Mouse (Mus musculus) bone marrow macrophage, adult 2 months (primary cell): ENCODE data around the gene Tbc1d24. TPM values are rescaled to one million over a fixed set of nuclear protein-coding genes. Genes with fewer than 3 reads are reported as not detected.

Source experiments
- H3K27ac ChIP-seq: 2 replicates; pipeline ENCODE4 v1.5.1; 2012; ENCODE audit warnings: low read depth, low read length; ENCODE audit not compliant: insufficient read depth
- H3K4me1 ChIP-seq: 2 replicates; pipeline ENCODE4 v1.6.1; 2012; ENCODE audit warnings: low read length; ENCODE audit not compliant: control insufficient read depth, insufficient read depth
- H3K4me3 ChIP-seq: 2 replicates; pipeline ENCODE4 v1.5.1; 2012; ENCODE audit warnings: mild to moderate bottlenecking, low read length, moderate library complexity; ENCODE audit not compliant: insufficient read depth
- CTCF ChIP-seq: IDR thresholded peaks from 2 replicates; pipeline ENCODE4 v1.5.1; 2012; ENCODE audit warnings: low read depth, mild to moderate bottlenecking, low read length, moderate library complexity
- POLR2A ChIP-seq: IDR thresholded peaks from 2 replicates; pipeline ENCODE4 v1.6.1; 2012; ENCODE audit warnings: mild to moderate bottlenecking, low read depth, low read length, borderline replicate concordance
- polyA plus RNA-seq: library from polyadenylated mRNA; stranded (reverse); fragments of >200 nt; gene quantifications from 2 replicates; pipeline ENCODE4 v1.2.4, GENCODE M21; 2012; ENCODE audit not compliant: missing spikeins, insufficient read depth, insufficient read length

The Tbc1d24 gene
- polyA plus RNA-seq, 1 experiment: 23.0 TPM

DNA sequence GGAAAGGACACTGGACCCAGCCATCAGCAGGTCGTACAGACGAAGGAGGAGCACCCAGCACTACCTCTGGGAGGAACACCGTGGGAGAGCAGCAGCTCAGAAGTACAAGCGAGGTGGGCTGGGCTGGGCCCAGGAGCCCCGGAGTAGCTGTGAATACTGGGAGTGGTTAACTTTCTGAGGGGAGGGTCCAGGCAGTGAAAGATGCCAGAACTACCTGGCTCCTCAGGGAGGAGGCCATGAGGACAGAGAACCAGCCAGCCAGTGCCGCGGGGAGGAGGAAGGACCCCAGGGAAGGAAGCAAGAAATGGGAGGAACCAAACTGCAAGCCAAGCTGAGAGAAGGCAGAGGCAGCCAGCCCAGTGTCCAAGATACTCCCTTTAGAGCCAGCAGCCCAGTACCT is 22.6 kb upstream of the Tbc1d24 start:
- no peaks in the 10 kb centered on the region for H3K4me1 ChIP-seq
- H3K27ac ChIP-seq: no peak overlapping the region
- H3K4me3 ChIP-seq: no peak overlapping the region
- TF ChIP-seq CTCF (no peak), POLR2A (no peak)

DNA sequence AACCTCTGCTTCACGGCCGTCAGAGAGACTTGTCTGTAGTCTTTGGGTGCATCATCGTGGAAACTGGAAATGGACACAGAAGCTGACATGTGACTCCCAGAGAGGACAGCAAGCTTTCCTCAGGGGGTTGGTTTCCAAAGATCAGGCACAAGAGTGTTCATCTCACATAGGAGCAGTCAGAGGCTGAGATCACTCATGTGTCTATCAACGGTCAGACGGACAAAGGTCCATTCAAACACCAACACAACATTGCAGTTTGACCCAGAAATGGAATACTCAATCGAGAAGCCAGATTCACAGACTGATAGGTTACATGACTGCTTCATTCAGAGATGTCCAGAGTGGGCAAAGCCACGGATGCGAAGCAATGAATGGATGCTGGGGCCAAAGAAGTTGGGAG is 21.4 kb upstream of the Tbc1d24 start:
- Histone ChIP-seq H3K4me1 (no peaks in the 10 kb centered on the region), H3K4me3 (no peak overlapping the region), H3K27ac (no peak overlapping the region)
- TF ChIP-seq CTCF: no peak
- no peak for TF ChIP-seq POLR2A

DNA sequence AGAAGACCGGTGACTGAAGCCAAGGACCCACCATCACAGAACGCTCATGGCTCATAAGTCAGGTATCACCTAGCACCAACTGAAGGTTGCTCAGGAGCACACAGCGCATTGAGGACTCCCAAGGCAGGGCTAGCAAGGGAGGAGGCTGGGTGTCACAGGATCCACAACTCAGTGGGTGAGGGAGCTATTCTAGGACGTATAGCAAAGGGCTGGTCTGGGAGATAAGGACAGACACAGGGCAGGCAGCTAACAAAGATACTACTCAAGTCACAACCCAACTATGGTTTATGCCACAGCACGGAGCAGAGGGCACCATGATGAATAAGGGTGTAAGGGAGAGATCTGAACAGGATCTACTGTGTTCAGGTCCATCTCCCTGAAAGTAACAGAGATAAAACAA is 20.5 kb upstream of the Tbc1d24 start:
- H3K27ac ChIP-seq: no peak overlapping the region
- H3K4me3 ChIP-seq: no peak overlapping the region
- TF ChIP-seq POLR2A (no peak), CTCF (no peak)
- H3K4me1 ChIP-seq: peaks cover 4% of the 10 kb centered on the region; the same call in 1 of the 2 replicates

DNA sequence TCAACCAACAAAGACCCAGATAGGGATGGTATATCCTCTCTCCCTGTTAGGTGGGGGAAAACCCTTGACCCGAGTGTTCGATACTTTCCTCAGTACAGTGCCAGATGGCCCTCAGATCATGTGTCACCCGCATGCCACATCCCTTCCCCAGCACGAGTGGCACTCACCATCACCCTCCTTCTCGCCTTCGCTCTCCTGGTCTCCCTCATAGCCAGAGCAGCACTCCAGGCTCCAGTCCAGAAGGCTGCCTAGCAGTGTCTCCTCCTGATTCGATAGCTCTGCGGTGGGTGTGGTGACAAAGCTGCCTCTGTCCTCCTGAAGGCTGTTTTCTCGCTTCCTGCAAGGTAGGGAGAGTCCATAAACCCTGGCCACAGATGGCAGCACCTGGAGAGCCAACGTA is 19.4 kb upstream of the Tbc1d24 start:
- Histone ChIP-seq H3K4me1 (peaks cover 5% of the 10 kb centered on the region; the same call in 1 of the 2 replicates), H3K27ac (no peak overlapping the region), H3K4me3 (no peak overlapping the region)
- TF ChIP-seq POLR2A (no peak), CTCF (no peak)

DNA sequence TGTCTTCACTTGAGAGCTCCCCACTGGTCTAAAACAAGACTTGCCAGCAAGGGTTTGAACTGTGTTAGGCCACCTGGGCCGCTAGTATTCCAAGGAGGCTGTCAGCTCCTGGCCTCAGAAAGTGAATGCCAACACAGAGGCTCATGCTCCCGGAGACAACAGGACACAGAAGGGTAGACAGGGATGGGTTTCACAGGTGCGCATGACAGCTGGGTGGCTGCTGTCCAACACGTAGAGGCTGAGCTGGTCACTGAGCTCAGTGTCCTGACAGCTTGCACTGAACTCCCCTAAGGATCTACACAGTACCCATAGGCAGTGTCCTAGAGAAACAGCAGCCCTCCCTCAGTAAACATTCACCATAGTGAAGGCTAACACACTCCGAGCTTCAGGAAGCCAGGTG is 18.2 kb upstream of the Tbc1d24 start:
- Histone ChIP-seq H3K4me1 (peaks cover 9% of the 10 kb centered on the region; the same call in 1 of the 2 replicates), H3K4me3 (no peak overlapping the region), H3K27ac (no peak overlapping the region)
- TF ChIP-seq POLR2A (no peak), CTCF (no peak)

DNA sequence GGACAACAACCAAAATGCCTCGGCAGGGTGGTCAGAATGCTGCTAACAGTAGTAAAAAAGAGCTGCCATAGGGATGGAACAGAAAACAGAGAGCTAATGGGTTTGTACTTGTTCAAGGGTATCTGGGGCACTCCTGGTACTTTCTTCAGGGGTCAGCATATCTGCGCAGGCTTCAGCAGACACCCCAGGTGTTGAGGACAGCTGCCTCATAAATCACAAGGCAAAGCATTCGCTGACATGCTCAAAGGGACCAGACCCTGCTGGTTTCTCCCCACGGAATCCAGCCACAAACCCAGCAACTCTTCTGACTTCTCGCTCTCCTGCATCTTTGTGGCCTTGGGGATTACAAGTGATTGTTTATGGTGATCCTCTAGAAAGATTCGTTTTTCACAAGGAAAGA is 17.3 kb upstream of the Tbc1d24 start:
- H3K4me1 ChIP-seq: peaks cover 9% of the 10 kb centered on the region; the same call in 1 of the 2 replicates
- no peak overlapping the region for H3K4me3 ChIP-seq
- H3K27ac ChIP-seq: no peak overlapping the region
- TF ChIP-seq CTCF (no peak), POLR2A (no peak)

DNA sequence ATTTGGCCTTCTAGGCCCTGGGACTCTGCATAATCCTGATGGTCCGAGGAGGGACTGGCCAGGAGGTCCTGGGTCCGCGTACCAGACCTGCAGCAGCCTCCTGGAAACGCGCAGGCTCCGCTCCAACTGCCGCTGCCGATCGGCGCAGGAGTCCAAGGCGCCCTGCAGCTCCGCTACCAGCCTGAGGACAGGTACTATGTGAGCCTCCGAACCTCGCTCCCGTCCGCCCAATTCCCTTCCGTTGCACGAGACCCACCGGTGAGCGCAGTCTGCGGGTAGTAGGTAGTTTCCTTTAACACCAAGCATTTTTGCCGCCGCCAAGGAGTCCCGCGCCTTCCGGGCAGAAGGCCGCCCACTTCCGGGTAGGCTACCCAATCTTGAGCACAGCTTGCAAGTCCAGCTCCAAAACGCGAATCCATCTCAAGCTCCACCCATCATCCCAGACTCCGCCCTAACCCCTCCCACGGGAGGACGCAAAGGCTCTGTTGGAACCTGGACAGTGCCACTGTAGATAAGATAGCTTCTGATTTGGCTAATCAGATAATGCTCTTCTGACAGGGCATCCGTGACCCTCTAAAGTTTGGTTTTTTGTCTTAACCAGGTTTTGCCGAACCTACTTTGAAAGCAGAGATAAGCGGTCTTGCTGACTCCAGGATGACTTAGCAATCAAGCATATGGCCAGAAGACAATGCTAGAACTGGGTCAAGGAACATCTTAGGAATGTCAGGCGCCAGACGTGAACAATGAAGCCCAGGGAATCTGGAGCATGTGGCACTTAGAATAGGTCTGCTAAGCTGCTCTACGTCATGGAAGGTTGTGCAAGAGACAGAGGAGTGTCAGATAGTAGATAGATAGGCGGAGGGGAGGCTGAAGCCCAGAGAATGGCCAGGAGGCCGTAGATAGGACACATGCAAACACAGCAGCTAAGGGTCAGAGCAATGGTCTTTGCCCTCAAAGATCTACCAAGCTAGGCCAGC is 15.4 kb upstream of the Tbc1d24 start, which contains the start of gene Tedc2:
Tedc2 (minus strand) TSS at position 417 of the 977 bp plus-strand sequence.
- TF ChIP-seq POLR2A: no peak
- TF ChIP-seq CTCF: no peak
- Histone ChIP-seq H3K27ac (peak within 1 kb of the TSS; percentile 22; the same call in 1 of the 2 replicates), H3K4me3 (peak within 1 kb of the TSS; percentile 88), H3K4me1 (peaks cover 9% of the 10 kb centered on the region; the same call in 1 of the 2 replicates)

DNA sequence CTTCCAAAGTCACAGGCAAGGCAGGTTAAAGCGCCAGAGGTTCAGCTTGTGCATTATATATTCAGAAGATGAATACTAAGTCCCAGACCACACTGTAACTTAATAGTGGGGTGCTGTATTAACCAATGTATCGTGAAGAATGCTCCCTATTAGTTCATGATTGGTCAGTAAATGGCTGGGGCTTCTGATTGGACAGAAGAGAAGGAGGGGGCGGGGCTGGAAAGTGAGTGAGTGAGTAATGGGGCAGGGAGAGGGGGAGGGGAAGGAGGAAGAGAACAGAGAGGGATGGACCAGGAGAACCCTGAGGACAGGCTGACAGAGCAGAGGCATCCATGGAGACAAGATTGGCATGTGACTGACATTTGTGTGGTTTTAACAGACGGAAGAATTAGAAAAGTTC is 11.5 kb upstream of the Tbc1d24 start:
- TF ChIP-seq POLR2A (no peak), CTCF (no peak)
- no peak overlapping the region for H3K4me3 ChIP-seq
- no peak overlapping the region for H3K27ac ChIP-seq
- H3K4me1 ChIP-seq: peaks cover 15% of the 10 kb centered on the region; the same call in 1 of the 2 replicates

DNA sequence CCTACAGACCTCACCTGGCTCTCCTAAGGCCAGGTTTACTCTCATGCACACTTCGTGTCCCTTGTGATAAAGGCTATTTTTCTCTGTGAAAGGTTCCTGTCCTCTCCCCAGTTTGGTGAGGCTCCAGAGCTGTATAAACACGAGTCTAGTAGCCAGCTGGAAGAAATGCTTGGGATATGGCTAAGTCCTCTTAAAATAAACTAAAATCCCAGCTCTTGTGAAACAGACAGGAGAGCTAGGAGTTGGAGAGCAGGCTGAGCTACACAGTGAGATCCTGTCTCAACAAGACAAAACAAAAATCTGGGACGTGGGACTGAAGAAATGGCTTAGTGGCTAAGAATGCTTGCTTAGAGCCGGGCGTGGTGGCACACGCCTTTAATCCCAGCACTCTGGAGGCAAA is 7.8 kb upstream of the Tbc1d24 start:
- peaks cover 8% of the 10 kb centered on the region; the same call in 1 of the 2 replicates for H3K4me1 ChIP-seq
- no peak overlapping the region for H3K27ac ChIP-seq
- no peak for TF ChIP-seq CTCF
- TF ChIP-seq POLR2A: no peak

DNA sequence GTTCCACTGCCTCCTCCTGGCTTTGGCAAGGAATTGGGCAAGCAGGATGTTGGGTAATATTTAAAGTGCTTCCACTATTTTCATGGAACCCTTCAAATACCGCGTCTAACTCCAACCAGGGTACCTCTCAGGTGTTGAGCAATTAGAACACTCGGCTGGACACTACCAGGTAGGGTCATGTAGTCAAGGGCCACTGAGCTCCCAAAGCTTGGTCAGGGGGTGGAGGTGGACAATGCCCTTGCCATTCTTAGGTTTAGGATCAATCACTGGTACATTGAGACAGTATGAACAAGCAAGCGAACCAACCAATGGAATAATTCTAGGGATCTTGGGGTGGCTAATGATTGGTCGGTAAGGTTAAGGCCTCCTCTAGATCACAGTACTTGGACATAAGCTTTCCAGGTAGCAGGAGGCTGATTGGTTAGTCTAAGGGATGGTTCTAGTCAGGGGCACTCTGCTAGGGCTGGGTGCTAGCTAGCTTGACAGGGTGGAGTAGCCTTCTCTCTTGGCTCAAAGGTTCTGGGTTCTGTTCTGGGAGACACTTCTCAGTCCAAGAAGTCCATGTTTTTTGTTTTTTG is 7.2 kb upstream of the Tbc1d24 start:
- TF ChIP-seq POLR2A (no peak), CTCF (no peak)
- Histone ChIP-seq H3K4me3 (no peak overlapping the region), H3K4me1 (peaks cover 8% of the 10 kb centered on the region; the same call in 1 of the 2 replicates), H3K27ac (no peak overlapping the region)

More for the DNA sequence above, 7.8 kb upstream of the Tbc1d24 start:
- no peak overlapping the region for H3K4me3 ChIP-seq
